Mouse (Mus musculus): ENCODE data around the gene Synm. TPM values are rescaled to one million over a fixed set of nuclear protein-coding genes. Genes with fewer than 3 reads are reported as not detected.

Gene Synm
- polyA plus RNA-seq, 1 experiment from 2014 or later: 10.0 TPM

- H3K4me1 ChIP-seq: peaks cover 14% of the 10 kb centered on the region
- ATAC-seq (ENCODE audit: low FRiP score): no peak
- no peaks in the 10 kb centered on the region for H3K27me3 ChIP-seq (replicated peaks)
- no peak overlapping the region for H3K9ac ChIP-seq (replicated peaks)
- no peak overlapping the region for H3K27ac ChIP-seq (replicated peaks)
- no peaks in the 10 kb centered on the region for H3K9me3 ChIP-seq (replicated peaks)
- 68% methylated on average over 8 of the region's 8 CpGs for WGBS
- H3K4me3 ChIP-seq (replicated peaks): no peak overlapping the region
- H3K4me2 ChIP-seq: no peak overlapping the region
- H3K36me3 ChIP-seq: no peaks in the 10 kb centered on the region
Measured at GRCm38 (mm10) chr7:67718804-67719203, 40.7 kb downstream of the Synm start.

GRCm38 (mm10) chr7:67717520-67717919 lies 42.0 kb downstream of the Synm start:
- Histone ChIP-seq H3K4me1 (peaks cover 15% of the 10 kb centered on the region), H3K4me2 (no peak overlapping the region), H3K27ac (replicated peaks) (no peak overlapping the region), H3K4me3 (replicated peaks) (no peak overlapping the region), H3K36me3 (no peaks in the 10 kb centered on the region), H3K9me3 (replicated peaks) (no peaks in the 10 kb centered on the region), H3K27me3 (replicated peaks) (no peaks in the 10 kb centered on the region), H3K9ac (replicated peaks) (no peak overlapping the region)
- ATAC-seq (ENCODE audit: low FRiP score): no peak
- WGBS: 94% methylated on average over 3 of the region's 3 CpGs

GRCm38 (mm10) chr7:67716925-67717324 lies 42.6 kb downstream of the Synm start:
- ATAC-seq (ENCODE audit: low FRiP score): no peak
- no peak overlapping the region for H3K4me2 ChIP-seq
- H3K4me3 ChIP-seq (replicated peaks): no peak overlapping the region
- WGBS: 91% methylated on average over 10 of the region's 10 CpGs
- H3K27me3 ChIP-seq (replicated peaks): no peaks in the 10 kb centered on the region
- H3K9ac ChIP-seq (replicated peaks): no peak overlapping the region
- no peaks in the 10 kb centered on the region for H3K36me3 ChIP-seq
- H3K9me3 ChIP-seq (replicated peaks): no peaks in the 10 kb centered on the region
- H3K4me1 ChIP-seq: peaks cover 15% of the 10 kb centered on the region
- no peak overlapping the region for H3K27ac ChIP-seq (replicated peaks)

DNA sequence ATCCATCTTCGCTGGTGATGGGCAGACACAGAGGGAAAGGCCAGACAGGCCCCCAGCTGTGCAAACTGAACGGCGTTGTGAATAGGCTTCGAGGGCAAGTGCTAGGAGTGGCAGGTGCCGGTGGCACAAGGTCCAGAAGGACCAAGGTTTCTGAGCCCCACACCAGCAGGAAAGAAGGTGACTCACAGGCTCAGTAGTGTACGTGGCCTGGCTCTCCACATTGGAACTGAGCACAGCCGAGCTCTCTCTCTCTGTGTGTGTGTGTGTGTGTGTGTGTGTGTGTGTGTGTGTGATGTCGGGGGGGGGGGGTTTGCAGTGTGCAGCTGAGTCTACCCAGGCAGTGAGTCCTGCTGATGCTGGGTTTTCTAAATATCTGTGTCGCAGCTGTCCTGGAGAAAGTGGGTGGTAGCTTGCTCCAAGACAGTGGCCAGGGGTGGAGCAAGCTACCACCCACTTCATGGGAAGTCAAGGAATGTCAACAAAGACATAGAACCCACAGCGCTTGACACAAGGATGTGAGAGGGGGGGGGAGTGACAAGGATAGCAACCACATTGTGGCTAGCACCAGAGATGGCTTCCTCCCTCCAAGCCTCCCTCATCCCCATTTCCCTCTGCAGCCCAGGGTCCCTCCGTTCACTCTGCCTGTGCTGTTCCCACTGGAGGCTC lies 43.2 kb downstream of the Synm start:
- H3K36me3 ChIP-seq: no peaks in the 10 kb centered on the region
- no peak overlapping the region for H3K27ac ChIP-seq (replicated peaks)
- H3K9ac ChIP-seq (replicated peaks): no peak overlapping the region
- H3K4me3 ChIP-seq (replicated peaks): no peak overlapping the region
- no peak overlapping the region for H3K4me2 ChIP-seq
- H3K9me3 ChIP-seq (replicated peaks): no peaks in the 10 kb centered on the region
- no peak for ATAC-seq (ENCODE audit: low FRiP score)
- 56% methylated on average over 10 of the region's 11 CpGs for WGBS
- no peaks in the 10 kb centered on the region for H3K27me3 ChIP-seq (replicated peaks)
- H3K4me1 ChIP-seq: peaks cover 15% of the 10 kb centered on the region

DNA sequence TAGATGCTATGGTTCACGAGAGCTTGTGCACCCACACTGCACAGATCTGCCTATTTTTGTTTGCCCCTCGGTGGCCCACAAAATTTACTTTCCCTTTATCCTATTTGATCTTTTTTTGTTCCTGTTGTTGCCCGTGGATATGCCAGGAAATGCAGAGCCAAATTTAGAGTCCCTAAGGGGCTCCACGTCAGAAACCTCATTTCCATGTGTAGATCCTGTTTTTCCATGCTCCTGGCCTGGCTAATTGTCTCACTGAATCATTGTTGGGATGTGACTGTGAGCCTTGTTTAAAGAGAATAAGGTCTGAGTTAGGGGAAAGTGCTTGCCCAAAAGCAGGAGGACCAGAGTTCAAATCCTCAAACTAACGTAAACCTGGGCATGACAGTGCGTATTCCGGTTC lies 44.4 kb downstream of the Synm start:
- 60% methylated on average over 7 of the region's 7 CpGs for WGBS
- Histone ChIP-seq H3K36me3 (no peaks in the 10 kb centered on the region), H3K9me3 (replicated peaks) (no peaks in the 10 kb centered on the region), H3K4me1 (peaks cover 15% of the 10 kb centered on the region), H3K27me3 (replicated peaks) (no peaks in the 10 kb centered on the region), H3K27ac (replicated peaks) (peak overlapping the region; percentile 64; the same call in 1 of the 2 replicates), H3K4me3 (replicated peaks) (no peak overlapping the region), H3K4me2 (no peak overlapping the region), H3K9ac (replicated peaks) (no peak overlapping the region)
- ATAC-seq (ENCODE audit: low FRiP score): no peak

DNA sequence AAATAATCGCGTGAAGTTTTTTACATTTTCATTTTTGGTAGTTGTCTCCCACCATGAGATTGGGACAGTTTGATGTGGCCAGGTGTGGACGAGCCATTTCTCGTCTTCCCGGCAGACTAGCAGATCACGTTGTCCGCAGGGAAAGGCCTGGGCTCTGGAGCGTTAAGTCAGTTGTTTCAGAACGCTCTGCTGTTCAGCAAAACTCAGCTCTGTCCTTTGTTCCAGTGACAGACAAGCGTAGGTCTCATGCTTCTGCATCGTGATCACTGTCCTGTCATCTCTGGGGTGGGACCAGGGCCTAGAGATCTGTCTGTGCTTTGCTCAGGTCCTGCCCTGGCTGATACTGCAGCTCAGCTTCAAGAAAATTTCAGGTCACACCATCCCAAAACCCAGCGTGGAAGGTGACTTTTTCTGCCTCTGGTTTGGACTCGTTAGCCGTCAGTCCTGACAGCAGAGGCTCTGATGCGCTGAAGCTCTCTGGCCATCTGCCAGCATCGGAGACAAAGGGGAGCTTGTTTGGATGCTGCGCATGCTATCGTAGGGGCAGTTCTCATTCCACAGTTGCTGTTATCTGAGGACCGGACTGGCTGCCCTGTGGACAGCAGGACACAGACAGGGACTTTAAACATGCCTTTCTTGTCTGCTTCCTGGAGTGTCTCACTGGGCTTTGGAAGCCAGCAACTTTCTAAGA lies 45.6 kb downstream of the Synm start:
- peak; percentile 75; the same call in 1 of the 2 replicates for ATAC-seq (ENCODE audit: low FRiP score)
- Histone ChIP-seq H3K36me3 (no peaks in the 10 kb centered on the region), H3K4me1 (peaks cover 15% of the 10 kb centered on the region), H3K9ac (replicated peaks) (no peak overlapping the region), H3K4me2 (peak overlapping the region; percentile 17; the same call in 1 of the 2 replicates), H3K27ac (replicated peaks) (peak overlapping the region; percentile 64), H3K27me3 (replicated peaks) (no peaks in the 10 kb centered on the region), H3K4me3 (replicated peaks) (no peak overlapping the region), H3K9me3 (replicated peaks) (no peaks in the 10 kb centered on the region)
- WGBS: 30% methylated on average over 19 of the region's 19 CpGs

DNA sequence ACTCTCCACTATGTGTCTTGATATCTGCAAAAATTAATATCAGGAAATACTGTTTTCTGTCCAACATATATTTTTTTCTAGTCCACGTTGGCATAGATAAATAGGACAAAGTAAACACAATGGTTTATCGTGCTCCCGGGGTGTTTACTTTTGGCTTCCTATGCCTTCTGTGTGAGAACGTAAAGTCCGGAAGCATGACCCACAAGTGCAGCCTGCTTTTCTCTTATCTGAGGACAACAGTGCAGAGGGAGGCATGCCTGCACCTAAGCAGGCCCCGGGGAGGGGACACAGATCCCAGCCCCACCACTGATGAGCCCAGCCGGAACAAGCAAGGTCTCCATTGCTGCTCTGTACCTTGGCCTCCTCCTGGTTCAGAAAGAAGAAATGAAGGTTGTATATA lies 49.3 kb downstream of the Synm start:
- no peak overlapping the region for H3K4me3 ChIP-seq (replicated peaks)
- H3K27me3 ChIP-seq (replicated peaks): no peaks in the 10 kb centered on the region
- no peak overlapping the region for H3K9ac ChIP-seq (replicated peaks)
- 83% methylated on average over 7 of the region's 7 CpGs for WGBS
- H3K36me3 ChIP-seq: no peaks in the 10 kb centered on the region
- H3K4me2 ChIP-seq: no peak overlapping the region
- no peaks in the 10 kb centered on the region for H3K9me3 ChIP-seq (replicated peaks)
- H3K27ac ChIP-seq (replicated peaks): no peak overlapping the region
- peaks cover 12% of the 10 kb centered on the region for H3K4me1 ChIP-seq
- no peak for ATAC-seq (ENCODE audit: low FRiP score)

- H3K4me3 ChIP-seq (replicated peaks): no peak overlapping the region
- H3K9ac ChIP-seq (replicated peaks): no peak overlapping the region
- no peaks in the 10 kb centered on the region for H3K36me3 ChIP-seq
- H3K27ac ChIP-seq (replicated peaks): no peak overlapping the region
- H3K9me3 ChIP-seq (replicated peaks): no peaks in the 10 kb centered on the region
- no peaks in the 10 kb centered on the region for H3K27me3 ChIP-seq (replicated peaks)
- 78% methylated on average over 6 of the region's 6 CpGs for WGBS
- no peak for ATAC-seq (ENCODE audit: low FRiP score)
- no peak overlapping the region for H3K4me2 ChIP-seq
- H3K4me1 ChIP-seq: no peaks in the 10 kb centered on the region
Measured at GRCm38 (mm10) chr7:67708160-67708559, 51.4 kb downstream of the Synm start.

GRCm38 (mm10) chr7:67701252-67701914 lies 58.2 kb downstream of the Synm start:
- WGBS: 63% methylated on average over 17 of the region's 17 CpGs
- Histone ChIP-seq H3K4me2 (no peak overlapping the region), H3K9ac (replicated peaks) (no peak overlapping the region), H3K27ac (replicated peaks) (no peak overlapping the region), H3K9me3 (replicated peaks) (no peaks in the 10 kb centered on the region), H3K36me3 (no peaks in the 10 kb centered on the region), H3K27me3 (replicated peaks) (no peaks in the 10 kb centered on the region), H3K4me1 (peaks cover 8% of the 10 kb centered on the region), H3K4me3 (replicated peaks) (no peak overlapping the region)
- no peak for ATAC-seq (ENCODE audit: low FRiP score)

DNA sequence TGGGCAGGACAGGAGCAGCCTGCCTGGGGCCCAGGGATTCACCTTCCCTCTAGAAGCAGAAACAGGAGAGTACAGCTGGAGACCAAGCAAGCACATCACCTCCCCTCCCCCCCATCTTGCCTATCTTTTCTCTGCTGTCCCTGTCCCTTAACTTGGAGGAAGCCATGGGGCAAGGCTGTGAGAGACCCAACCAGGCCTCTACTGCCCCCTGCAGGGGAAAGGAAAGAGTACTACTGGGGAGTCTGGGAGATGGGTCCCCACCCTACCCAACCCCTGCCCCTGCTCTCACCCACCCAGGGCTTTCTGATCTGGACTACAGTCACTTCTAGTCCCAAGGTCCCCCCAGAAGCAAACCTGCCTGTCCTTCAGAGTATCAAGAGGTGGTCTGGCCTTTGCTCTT lies 58.7 kb downstream of the Synm start:
- no peaks in the 10 kb centered on the region for H3K9me3 ChIP-seq (replicated peaks)
- no peak for ATAC-seq (ENCODE audit: low FRiP score)
- no peak overlapping the region for H3K9ac ChIP-seq (replicated peaks)
- H3K4me2 ChIP-seq: no peak overlapping the region
- no peak overlapping the region for H3K4me3 ChIP-seq (replicated peaks)
- H3K27me3 ChIP-seq (replicated peaks): no peaks in the 10 kb centered on the region
- peaks cover 8% of the 10 kb centered on the region for H3K4me1 ChIP-seq
- H3K27ac ChIP-seq (replicated peaks): no peak overlapping the region
- no peaks in the 10 kb centered on the region for H3K36me3 ChIP-seq

GRCm38 (mm10) chr7:67699301-67699700 lies 60.2 kb downstream of the Synm start:
- H3K27me3 ChIP-seq (replicated peaks): no peaks in the 10 kb centered on the region
- no peaks in the 10 kb centered on the region for H3K36me3 ChIP-seq
- H3K27ac ChIP-seq (replicated peaks): no peak overlapping the region

More at GRCm38 (mm10) chr7:67699301-67699700, 60.2 kb downstream of the Synm start:
- H3K4me2 ChIP-seq: no peak overlapping the region
- no peaks in the 10 kb centered on the region for H3K9me3 ChIP-seq (replicated peaks)
- no peak for ATAC-seq (ENCODE audit: low FRiP score)
- H3K9ac ChIP-seq (replicated peaks): no peak overlapping the region
- WGBS: 97% methylated on average over 4 of the region's 4 CpGs
- no peak overlapping the region for H3K4me3 ChIP-seq (replicated peaks)
- peaks cover 8% of the 10 kb centered on the region for H3K4me1 ChIP-seq

Measured in neural tube, embryonic 15.5 days (tissue).